Mouse (Mus musculus) heart, adult 2 months (tissue): ENCODE results near the gene Ttc25. TPM values are rescaled to one million over a fixed set of nuclear protein-coding genes. Genes with fewer than 3 reads are reported as not detected.
"Not testable (repeated sequence)": the region's sequence is repeated elsewhere in the genome, so short reads cannot be mapped to it uniquely, and the experiment has no call there.

Source experiments
- DNase-seq, 2 experiments: peaks; one replicate each; pipeline ENCODE4 v3.0.0; 2021
- H3K27ac ChIP-seq: fragments of 200-600 bp; 2 replicates; pipeline ENCODE4 v1.8.1; 2022
- H3K27me3 ChIP-seq: fragments of 200-500 bp; 2 replicates; pipeline ENCODE4 v1.6.1; 2012; ENCODE audit warnings: mild to moderate bottlenecking, low read length, inconsistent platforms, mixed read lengths; ENCODE audit not compliant: control insufficient read depth, insufficient read depth
- H3K36me3 ChIP-seq: fragments of 200-500 bp; 2 replicates; pipeline ENCODE4 v1.6.1; 2012; ENCODE audit warnings: low read length, inconsistent platforms; ENCODE audit not compliant: control insufficient read depth, insufficient read depth
- H3K4me1 ChIP-seq: fragments of 200-500 bp; 2 replicates; pipeline ENCODE4 v1.6.1; 2011; ENCODE audit warnings: low read length; ENCODE audit not compliant: control insufficient read depth, insufficient read depth
- H3K4me3 ChIP-seq: fragments of 200-600 bp; 2 replicates; pipeline ENCODE4 v1.8.1; 2022
- H3K79me2 ChIP-seq: fragments of 200-500 bp; replicated peaks from 2 replicates; pipeline ENCODE4 v1.6.1; 2012; ENCODE audit warnings: mild to moderate bottlenecking, inconsistent platforms, low read length, moderate library complexity, mixed read lengths; ENCODE audit not compliant: control insufficient read depth, insufficient read depth
- H3K9ac ChIP-seq: fragments of 200-500 bp; 2 replicates; pipeline ENCODE4 v1.6.1; 2012; ENCODE audit warnings: low read depth, mild to moderate bottlenecking, control low read depth, inconsistent platforms, low read length, mixed read lengths
- CTCF ChIP-seq: fragments of 200-600 bp; IDR thresholded peaks from 2 replicates; pipeline ENCODE4 v1.8.1; 2022; ENCODE audit warnings: antibody characterized with exemption, mild to moderate bottlenecking, moderate library complexity
- EP300 ChIP-seq: fragments of 200-500 bp; IDR thresholded peaks from 2 replicates; pipeline ENCODE4 v1.6.1; 2011; ENCODE audit warnings: low read depth, low read length, control low read depth; ENCODE audit not compliant: insufficient read depth
- POLR2A ChIP-seq: fragments of 200-500 bp; IDR thresholded peaks from 2 replicates; pipeline ENCODE4 v1.6.1; 2011; ENCODE audit warnings: mild to moderate bottlenecking, low read depth, low read length, control low read depth; ENCODE audit not compliant: insufficient read depth
- whole genome bisulfite sequencing: fragments of 180-500 bp; shearing (Covaris S2); methylation state at CpG from one replicate; pipeline ENCODE4 v1.1.7; 2018; 5-methylcytosine and 5-hydroxymethylcytosine counted together
- intact Hi-C: fragments of 180-260 bp; cut with DNase I; formaldehyde crosslinking; loops from one replicate; pipeline ENCODE4 v1.15.1; 2025
- polyA plus RNA-seq: library from polyadenylated mRNA; depleted of rRNA; stranded (reverse); fragments of >200 nt; gene quantifications from 2 replicates; pipeline ENCODE4 v1.2.3, GENCODE M21; 2012
- total RNA-seq, 2 experiments: library from RNA; stranded (reverse); gene quantifications; 2 replicates each; pipeline ENCODE4 v1.2.3; 2021

The Ttc25 gene
- total and polyA plus RNA-seq, 3 experiments: 0.18 to 0.37 TPM; not detected in 1

- H3K4me3 ChIP-seq: peak overlapping the region; percentile 74; the same call in 1 of the 2 replicates
- WGBS: 59% methylated on average over 15 of the region's 15 CpGs
- H3K9ac ChIP-seq: no peak overlapping the region
- DNase-seq: no peak
- H3K27me3 ChIP-seq: no peaks in the 10 kb centered on the region
- TF ChIP-seq CTCF (no peak), POLR2A (no peak), EP300 (no peak)
- H3K79me2 ChIP-seq: peaks cover 1% of the 10 kb centered on the region; the same call in 1 of the 2 replicates
- intact Hi-C loops: loop anchor here (5.0 kb wide), 1 partner anchor 96 kb away; the partner anchor contains the start of gene Dnajc7
- peaks cover 2% of the 10 kb centered on the region for H3K4me1 ChIP-seq
- no peaks in the 10 kb centered on the region for H3K36me3 ChIP-seq
- no peak overlapping the region for H3K27ac ChIP-seq
Observed at GRCm38 (mm10) chr11:100526052-100526816, 19.2 kb upstream of the Ttc25 start.

- 1% methylated on average over 26 of the region's 26 CpGs for WGBS
- H3K4me3 ChIP-seq: peak overlapping the region; percentile 74
- DNase-seq: peak; percentile 69 to 73
- intact Hi-C loops: loop anchor here (5.0 kb wide), 1 partner anchor 95 kb away; the partner anchor contains the start of gene Dnajc7
- peaks cover 2% of the 10 kb centered on the region for H3K4me1 ChIP-seq
- peak overlapping the region; percentile 86 for H3K27ac ChIP-seq
- peaks cover 1% of the 10 kb centered on the region; the same call in 1 of the 2 replicates for H3K79me2 ChIP-seq
- peak overlapping the region; percentile 83 for H3K9ac ChIP-seq
- no peak for TF ChIP-seq EP300
- peak; percentile 43 for TF ChIP-seq CTCF
- no peaks in the 10 kb centered on the region for H3K36me3 ChIP-seq
- no peaks in the 10 kb centered on the region for H3K27me3 ChIP-seq
Observed at GRCm38 (mm10) chr11:100527066-100527457, 18.3 kb upstream of the Ttc25 start.

- Histone ChIP-seq H3K36me3 (no peaks in the 10 kb centered on the region), H3K9ac (peak within 1 kb of the TSS; percentile 83), H3K27ac (peak within 1 kb of the TSS; percentile 86), H3K79me2 (peaks cover 1% of the 10 kb centered on the region; the same call in 1 of the 2 replicates), H3K4me3 (peak within 1 kb of the TSS; percentile 74), H3K27me3 (no peaks in the 10 kb centered on the region), H3K4me1 (peaks cover 2% of the 10 kb centered on the region)
- DNase-seq: peak; percentile 97 to 99
- no peak for TF ChIP-seq EP300
- peak; percentile 92 for TF ChIP-seq POLR2A
- intact Hi-C loops: loop anchor here (5.0 kb wide), 1 partner anchor 95 kb away; the partner anchor contains the start of gene Dnajc7
- under 1% methylated on average over 54 of the region's 54 CpGs for WGBS
Observed at GRCm38 (mm10) chr11:100527458-100528374, 17.7 kb upstream of the Ttc25 start, which contains the start of gene Acly. TSS of gene Acly (minus strand) at chr11:100528000.

GRCm38 (mm10) chr11:100528375-100529165 is 16.8 kb upstream of the Ttc25 start:
- no peak for TF ChIP-seq POLR2A
- no peak for TF ChIP-seq EP300
- no peak for TF ChIP-seq CTCF
- peak overlapping the region; percentile 61 for H3K9ac ChIP-seq
- H3K79me2 ChIP-seq: peaks cover 1% of the 10 kb centered on the region; the same call in 1 of the 2 replicates
- peaks cover 2% of the 10 kb centered on the region for H3K4me1 ChIP-seq
- H3K4me3 ChIP-seq: peak overlapping the region; percentile 74
- H3K36me3 ChIP-seq: no peaks in the 10 kb centered on the region
- H3K27ac ChIP-seq: peak overlapping the region; percentile 62
- H3K27me3 ChIP-seq: no peaks in the 10 kb centered on the region
- WGBS: 34% methylated on average over 19 of the region's 19 CpGs
- DNase-seq: no peak
- intact Hi-C loops: loop anchor here (5.0 kb wide), 1 partner anchor 94 kb away; the partner anchor contains the start of gene Dnajc7

GRCm38 (mm10) chr11:100533871-100534270 is 11.5 kb upstream of the Ttc25 start:
- 80% methylated on average over 6 of the region's 6 CpGs for WGBS
- H3K27me3 ChIP-seq: no peaks in the 10 kb centered on the region
- TF ChIP-seq EP300 (no peak), POLR2A (no peak), CTCF (no peak)
- no peak overlapping the region for H3K4me3 ChIP-seq
- no peak overlapping the region for H3K27ac ChIP-seq
- H3K79me2 ChIP-seq: no peaks in the 10 kb centered on the region
- no peak for DNase-seq
- H3K9ac ChIP-seq: no peak overlapping the region
- intact Hi-C loops: no loop called here
- no peaks in the 10 kb centered on the region for H3K4me1 ChIP-seq
- no peaks in the 10 kb centered on the region for H3K36me3 ChIP-seq

- H3K27me3 ChIP-seq, H3K36me3 ChIP-seq, H3K79me2 ChIP-seq, intact Hi-C loops, H3K27ac ChIP-seq, H3K4me1 ChIP-seq, H3K9ac ChIP-seq, DNase-seq, H3K4me3 ChIP-seq: not testable (repeated sequence)
- 85% methylated on average over 2 of the region's 2 CpGs for WGBS
Observed at GRCm38 (mm10) chr11:100534411-100534810, 11.0 kb upstream of the Ttc25 start.

GRCm38 (mm10) chr11:100534821-100535220 is 10.6 kb upstream of the Ttc25 start:
- H3K79me2 ChIP-seq, intact Hi-C loops, H3K27me3 ChIP-seq, H3K27ac ChIP-seq, H3K4me3 ChIP-seq, H3K36me3 ChIP-seq, DNase-seq, H3K9ac ChIP-seq, H3K4me1 ChIP-seq: not testable (repeated sequence)
- 82% methylated on average over 6 of the region's 6 CpGs for WGBS
